Mouse (Mus musculus): ENCODE data around the gene Khdc3.

DNA sequence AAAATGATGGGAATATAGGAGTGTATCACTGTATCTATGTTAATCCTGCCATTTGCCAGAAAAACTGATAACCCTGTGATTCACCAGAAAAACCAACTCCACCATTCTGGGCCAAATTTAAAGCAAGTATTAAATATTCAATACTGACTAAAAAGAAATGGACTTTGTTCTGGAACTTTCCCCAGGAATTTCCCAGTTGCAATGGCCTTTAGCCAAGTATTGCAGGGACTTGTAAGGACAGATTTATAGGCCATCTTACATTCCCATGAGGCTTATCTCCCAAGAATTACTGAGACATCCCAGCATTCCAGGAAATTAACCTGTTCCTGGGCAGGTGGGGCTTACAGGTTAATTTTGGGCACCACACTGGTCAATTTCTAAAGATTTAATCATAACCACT is 4.1 kb downstream of the Khdc3 start:
- no peak for TF ChIP-seq CTCF (IDR thresholded peaks at IDR 0.05; ENCODE audit: low read depth)
- no peak for TF ChIP-seq EP300 (IDR thresholded peaks at IDR 0.05; ENCODE audit: low read depth)
